Mouse (Mus musculus): ENCODE data around the gene Pard3.

DNA sequence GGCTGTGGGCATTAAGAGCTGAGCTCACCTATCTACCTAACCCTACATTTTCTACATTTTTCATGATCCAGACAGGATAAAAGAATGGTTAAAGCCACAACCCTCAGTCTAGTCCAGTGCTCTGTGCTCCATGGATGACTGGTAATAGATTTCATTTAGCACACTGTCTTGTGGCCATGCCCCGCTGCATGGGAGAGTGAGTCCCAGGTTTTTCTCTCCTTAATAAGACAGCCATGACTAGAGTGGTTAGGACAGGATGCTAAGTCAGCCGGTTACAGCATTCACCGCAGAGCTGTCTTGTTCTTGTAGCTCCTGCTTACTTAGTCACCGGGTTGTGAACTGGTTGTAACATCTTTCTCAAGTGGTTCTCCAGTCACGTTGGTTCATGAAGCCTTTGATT lies 49.5 kb downstream of the Pard3 start:
- TF ChIP-seq CTCF (IDR thresholded peaks at IDR 0.05; ENCODE audit: extremely low read depth, insufficient read depth, low read length) (no peak), POLR2A (IDR thresholded peaks at IDR 0.05; ENCODE audit: extremely low read depth, insufficient read depth, low read length) (no peak)
